Mouse (Mus musculus) olfactory bulb, adult 2 months (tissue): Measurements from ENCODE around the gene Gm20695.

Experiments
- CTCF ChIP-seq: fragments of 200-500 bp; IDR thresholded peaks from 2 replicates; pipeline ENCODE4 v1.5.1; 2012; ENCODE audit warnings: low read depth, mild to moderate bottlenecking, low read length, moderate library complexity; ENCODE audit not compliant: insufficient read depth
- POLR2A ChIP-seq: fragments of 200-500 bp; IDR thresholded peaks from 2 replicates; pipeline ENCODE4 v1.6.1; 2012; ENCODE audit warnings: mild to moderate bottlenecking, low read depth, low read length, moderate library complexity; ENCODE audit not compliant: insufficient read depth

- TF ChIP-seq CTCF, result no peak
- no peak for TF ChIP-seq POLR2A
Measured at GRCm38 (mm10) chr16:3876346-3876745, 8.1 kb upstream of the Gm20695 start.
